Mouse (Mus musculus): ENCODE results near the gene Ccdc14.
"Not testable (repeated sequence)": the region's sequence is repeated elsewhere in the genome, so short reads cannot be mapped to it uniquely, and the experiment has no call there.

- TF ChIP-seq POLR2AphosphoS2 (IDR thresholded peaks at IDR 0.05; ENCODE audit: insufficient read length, low read depth); POLR2A (IDR thresholded peaks at IDR 0.05; ENCODE audit: insufficient read length, low read depth); MAX (IDR thresholded peaks at IDR 0.05; ENCODE audit: low read depth); SRF (IDR thresholded peaks at IDR 0.05; ENCODE audit: control insufficient read depth, insufficient read length, low read depth); MYOD1 (IDR thresholded peaks at IDR 0.05; ENCODE audit: control insufficient read depth in 1 of 3, insufficient read length in 2 of 3, low read depth in 2 of 3); USF1 (IDR thresholded peaks at IDR 0.05; ENCODE audit: low read depth); TCF12 (IDR thresholded peaks at IDR 0.05; ENCODE audit: insufficient read depth, poor library complexity, severe bottlenecking); MYOG (IDR thresholded peaks at IDR 0.05; ENCODE audit: control insufficient read depth in 1 of 3, insufficient read depth in 1 of 3, insufficient read length in 2 of 3, low read depth in 2 of 3); E2F4 (IDR thresholded peaks at IDR 0.05; ENCODE audit: insufficient read depth): not testable (repeated sequence)
These were observed 8.3 kb downstream of the Ccdc14 start for GRCm38 (mm10) chr16:34698721-34699120.
